ENCODE assay signal across 8 mouse cellular contexts in genomic region chr10:117375163-117375562, GRCm38 (mm10). TPM values are rescaled to one million over a fixed set of nuclear protein-coding genes. Genes with fewer than 3 reads are reported as not detected.
DNase-seq lines count a peak whose midpoint lies in the region; ATAC-seq and TF ChIP-seq lines count a peak whose summit lies in the region.

No protein-coding gene starts in this region.

- no peak for TF ChIP-seq POLR2A in cortical plate, adult 2 months (IDR thresholded peaks at IDR 0.05; ENCODE audit: extremely low read depth, insufficient read depth, low read length)

- H3K4me1 ChIP-seq in kidney, embryonic 16.5 days (ENCODE audit: insufficient read depth, low read length) = peaks cover 13% of the 10 kb centered on the region
- peaks cover 2% of the 10 kb centered on the region for H3K4me1 ChIP-seq in cortical plate, adult 2 months (ENCODE audit: control insufficient read depth, insufficient read depth, low read length)
- H3K4me1 ChIP-seq in intestine, embryonic 16.5 days (ENCODE audit: control insufficient read depth, insufficient read depth, low read length) = 0 out of 2 replicates have a peak, but pooled peaks cover 2% of the 10 kb centered on the region
- peaks cover 26% of the 10 kb centered on the region for H3K4me1 ChIP-seq in neural tube, embryonic 13.5 days (replicated peaks)

- no peaks in the 10 kb centered on the region for H3K9me3 ChIP-seq in kidney, embryonic 16.5 days (ENCODE audit: low read length)
- no peaks in the 10 kb centered on the region for H3K9me3 ChIP-seq in intestine, embryonic 16.5 days (ENCODE audit: control insufficient read depth, low read length)
- H3K9me3 ChIP-seq in neural tube, embryonic 13.5 days = no peaks in the 10 kb centered on the region

- H3K4me3 ChIP-seq in kidney, embryonic 16.5 days (ENCODE audit: low read length) = peak overlapping the region; percentile 81
- H3K4me3 ChIP-seq in cortical plate, adult 2 months (ENCODE audit: insufficient read depth, low read length) = peak overlapping the region; percentile 60; the same call in 1 of the 2 replicates
- H3K4me3 ChIP-seq in intestine, embryonic 16.5 days (ENCODE audit: low read length) = peak overlapping the region; percentile 95
- H3K4me3 ChIP-seq in neural tube, embryonic 13.5 days = peak overlapping the region; percentile 97

- H3K36me3 ChIP-seq in kidney, embryonic 16.5 days (ENCODE audit: insufficient read depth, low read length) = no peaks in the 10 kb centered on the region
- H3K36me3 ChIP-seq in intestine, embryonic 16.5 days (ENCODE audit: control insufficient read depth, insufficient read depth, low read length) = no peaks in the 10 kb centered on the region
- H3K36me3 ChIP-seq in neural tube, embryonic 13.5 days = no peaks in the 10 kb centered on the region

- no peak for DNase-seq in kidney, adult 8-10 months
- DNase-seq in left cerebral cortex, adult 9 months (ENCODE audit: low spot score in 2 of 2) = no peak
- no peak for DNase-seq in urinary bladder, postnatal 4 days (ENCODE audit: low spot score in 2 of 2)

- WGBS in kidney, embryonic 16.5 days = 16% methylated on average over 10 of the region's 10 CpGs
- 14% methylated on average over 10 of the region's 10 CpGs for WGBS in intestine, embryonic 16.5 days
- WGBS in neural tube, embryonic 13.5 days = 23% methylated on average over 10 of the region's 10 CpGs

- no peak overlapping the region for H3K27ac ChIP-seq in kidney, embryonic 16.5 days (ENCODE audit: low read length)
- H3K27ac ChIP-seq in cortical plate, adult 2 months (ENCODE audit: insufficient read depth, low read length) = no peak overlapping the region
- no peak overlapping the region for H3K27ac ChIP-seq in intestine, embryonic 16.5 days (ENCODE audit: low read length)
- peak overlapping the region; percentile 97 for H3K27ac ChIP-seq in neural tube, embryonic 13.5 days (replicated peaks)

- peak overlapping the region; percentile 48; the same call in 1 of the 2 replicates for H3K9ac ChIP-seq in kidney, embryonic 16.5 days (replicated peaks; ENCODE audit: low read length)
- peak overlapping the region; percentile 100; the same call in 1 of the 2 replicates for H3K9ac ChIP-seq in intestine, embryonic 16.5 days (ENCODE audit: low read depth, low read length)
- peak overlapping the region; percentile 100 for H3K9ac ChIP-seq in neural tube, embryonic 13.5 days

- no peaks in the 10 kb centered on the region for H3K27me3 ChIP-seq in kidney, embryonic 16.5 days (ENCODE audit: insufficient read depth, low read length)
- H3K27me3 ChIP-seq in intestine, embryonic 16.5 days (replicated peaks; ENCODE audit: control insufficient read depth, insufficient read depth, low read length) = no peaks in the 10 kb centered on the region
- H3K27me3 ChIP-seq in neural tube, embryonic 13.5 days = no peaks in the 10 kb centered on the region

- TF ChIP-seq CTCF in cortical plate, adult 2 months (IDR thresholded peaks at IDR 0.05; ENCODE audit: extremely low read depth, insufficient read depth, low read length) = no peak

- no peak for ATAC-seq in kidney, embryonic 16.5 days (ENCODE audit: low FRiP score, low TSS enrichment)
- no peak for ATAC-seq in intestine, embryonic 16.5 days
- no peak for ATAC-seq in neural tube, embryonic 13.5 days (ENCODE audit: low read depth)
- ATAC-seq in megakaryocyte-erythroid progenitor cell, adult 5-6 weeks (replicated peaks; ENCODE audit: low FRiP score, low TSS enrichment, poor library complexity, severe bottlenecking) = no peak

- peak overlapping the region; percentile 72 for H3K4me2 ChIP-seq in kidney, embryonic 16.5 days (replicated peaks; ENCODE audit: low read depth, low read length)
- H3K4me2 ChIP-seq in intestine, embryonic 16.5 days (ENCODE audit: low read depth, low read length) = peak overlapping the region; percentile 62
- H3K4me2 ChIP-seq in neural tube, embryonic 13.5 days = peak overlapping the region; percentile 71

RNA-seq across cellular contexts. Expression of gene Cpsf6, which starts 4.7 kb away (rescaled TPM):
- polyA plus RNA-seq in kidney, embryonic 16.5 days (2015; fragmentation: Nextera tagmentation; extraction: Ambion mirVana) = 151 and 171 TPM in 2 replicates
- 60.4 and 61.3 TPM in 2 replicates for polyA plus RNA-seq in cortical plate, adult 2 months (2012; rRNA removed)
- polyA plus RNA-seq in intestine, embryonic 16.5 days (2015; fragmentation: Nextera tagmentation; extraction: Ambion mirVana) = 105 and 110 TPM in 2 replicates
- polyA plus RNA-seq in neural tube, embryonic 13.5 days (2015; fragmentation: Nextera tagmentation; extraction: Ambion mirVana) = 144 and 167 TPM in 2 replicates
- total RNA-seq in megakaryocyte-erythroid progenitor cell, adult 5-6 weeks (2014; fragmentation: Nextera tagmentation) = 132 and 163 TPM in 2 replicates
- 142 and 153 TPM in 2 replicates for total RNA-seq in megakaryocyte-erythroid progenitor cell, adult 5-6 weeks (2017)

Comparison
In these comparisons a context has a peak if more than half of its experiments do, and no peak if none do; other contexts are left out.
1. H3K9ac ChIP-seq: peak in every context shown above with its lines; median percentile 100 in intestine, embryonic 16.5 days; 100 in neural tube, embryonic 13.5 days; 48 in kidney, embryonic 16.5 days.